Mouse (Mus musculus) embryonic stem cell, embryonic (primary cell): ENCODE measurements around the gene Snx29.

Experiments
- CTCF ChIA-PET, 4 experiments: fragments of 300-600 bp in 2 of 4; fragments of 350-600 bp in 2 of 4; sonication (Branson Sonifier 250); formaldehyde crosslinking; loops; one replicate each; lab custom pipeline; 2022; ENCODE audit warnings: inconsistent platforms in 2 of 4; lab: Charles Lee
- POLR2A ChIA-PET, 4 experiments: fragments of 300-600 bp in 2 of 4; fragments of 350-600 bp in 2 of 4; sonication (Branson Sonifier 250); formaldehyde crosslinking; loops; one replicate each; lab custom pipeline; 2022; ENCODE audit warnings: antibody characterized with exemption in 4 of 4, inconsistent platforms in 1 of 4; lab: Charles Lee

The Snx29 gene

GRCm38 (mm10) chr16:11597769-11598168, 275.1 kb downstream of the Snx29 start:
- ChIA-PET CTCF (no interaction called here), POLR2A (interaction anchor here in 2 of 4 experiments (0.7 to 2.7 kb wide), 14 partner anchors 10 to 312 kb away, joined by 3 to 14 read pairs (median 4); partner anchors contain the start of gene Cpped1 (in 1 of the 2))

- CTCF ChIA-PET = no interaction called here
- POLR2A ChIA-PET = no interaction called here
These were observed 276.8 kb downstream of the Snx29 start for GRCm38 (mm10) chr16:11599523-11599922.

GRCm38 (mm10) chr16:11601336-11602082, 278.8 kb downstream of the Snx29 start:
- POLR2A ChIA-PET = no interaction called here
- CTCF ChIA-PET = no interaction called here

- CTCF ChIA-PET = interaction anchor here in 3 of 4 experiments (0.6 to 2.6 kb wide), 4 partner anchors 24 to 135 kb away, joined by 5 to 12 read pairs (median 8); no protein-coding TSS in a partner anchor
- POLR2A ChIA-PET = interaction anchor here in 2 of 4 experiments (0.6 to 0.9 kb wide), 3 partner anchors 10 to 135 kb away, joined by 3 to 4 read pairs (median 3); no protein-coding TSS in a partner anchor
These were observed 281.1 kb downstream of the Snx29 start for GRCm38 (mm10) chr16:11603667-11604422.

- POLR2A ChIA-PET = interaction anchor here in 1 of 4 experiments (0.8 kb wide), 1 partner anchor 16 kb away, joined by 3 read pairs; no protein-coding TSS in a partner anchor
- CTCF ChIA-PET = no interaction called here
These were observed 289.9 kb downstream of the Snx29 start for GRCm38 (mm10) chr16:11612526-11613126.

GRCm38 (mm10) chr16:11614401-11615014, 291.8 kb downstream of the Snx29 start:
- CTCF ChIA-PET = no interaction called here
- POLR2A ChIA-PET = interaction anchor here in 1 of 4 experiments (1.0 kb wide), 1 partner anchor 10 kb away, joined by 3 read pairs; no protein-coding TSS in a partner anchor

GRCm38 (mm10) chr16:11615633-11616032, 292.9 kb downstream of the Snx29 start:
- POLR2A ChIA-PET = interaction anchor here in 1 of 4 experiments (0.8 kb wide), 1 partner anchor 19 kb away, joined by 3 read pairs; no protein-coding TSS in a partner anchor
- CTCF ChIA-PET = no interaction called here

- ChIA-PET POLR2A (no interaction called here), CTCF (no interaction called here)
These were observed 297.2 kb downstream of the Snx29 start for GRCm38 (mm10) chr16:11619951-11620350.

GRCm38 (mm10) chr16:11621042-11621441, 298.3 kb downstream of the Snx29 start:
- ChIA-PET POLR2A (no interaction called here), CTCF (interaction anchor here in 1 of 4 experiments (0.6 kb wide), 1 partner anchor 191 kb away, joined by 3 read pairs; no protein-coding TSS in a partner anchor)

GRCm38 (mm10) chr16:11621664-11622063, 299.0 kb downstream of the Snx29 start:
- ChIA-PET POLR2A (no interaction called here), CTCF (no interaction called here)

- CTCF ChIA-PET = no interaction called here
- POLR2A ChIA-PET = no interaction called here
These were observed 300.3 kb downstream of the Snx29 start for GRCm38 (mm10) chr16:11623032-11623431.

- ChIA-PET POLR2A (interaction anchor here in 1 of 4 experiments (0.6 kb wide), 1 partner anchor 174 kb away, joined by 3 read pairs; no protein-coding TSS in a partner anchor), CTCF (no interaction called here)
These were observed 301.4 kb downstream of the Snx29 start for GRCm38 (mm10) chr16:11624121-11624520.

- POLR2A ChIA-PET = no interaction called here
- CTCF ChIA-PET = interaction anchor here in 1 of 4 experiments (0.6 kb wide), 1 partner anchor 33 kb away, joined by 3 read pairs; no protein-coding TSS in a partner anchor
These were observed 303.3 kb downstream of the Snx29 start for GRCm38 (mm10) chr16:11626004-11626481.

GRCm38 (mm10) chr16:11626616-11627015, 303.9 kb downstream of the Snx29 start:
- ChIA-PET POLR2A (interaction anchor here in 2 of 4 experiments (0.5 to 0.6 kb wide), 2 partner anchors 754 to 1232 kb away, joined by 3 to 4 read pairs; no protein-coding TSS in a partner anchor), CTCF (interaction anchor here in 1 of 4 experiments (0.6 kb wide), 1 partner anchor 34 kb away, joined by 3 read pairs; no protein-coding TSS in a partner anchor)

- CTCF ChIA-PET = interaction anchor here in 3 of 4 experiments (0.5 to 1.3 kb wide), 6 partner anchors 8 to 178 kb away, joined by 3 to 4 read pairs (median 3); no protein-coding TSS in a partner anchor
- POLR2A ChIA-PET = no interaction called here
These were observed 305.3 kb downstream of the Snx29 start for GRCm38 (mm10) chr16:11627866-11628638.

GRCm38 (mm10) chr16:11629704-11630103, 307.0 kb downstream of the Snx29 start:
- ChIA-PET CTCF (no interaction called here), POLR2A (interaction anchor here in 1 of 4 experiments (1.6 kb wide), 1 partner anchor 10 kb away, joined by 4 read pairs; no protein-coding TSS in a partner anchor)

- ChIA-PET CTCF (no interaction called here), POLR2A (interaction anchor here in 1 of 4 experiments (1.6 kb wide), 1 partner anchor 9 kb away, joined by 4 read pairs; no protein-coding TSS in a partner anchor)
These were observed 307.8 kb downstream of the Snx29 start for GRCm38 (mm10) chr16:11630489-11630888.
